Mouse (Mus musculus) embryonic facial prominence, embryonic 14.5 days (tissue): ENCODE results near the gene Hist1h2br. TPM values are rescaled to one million over a fixed set of nuclear protein-coding genes. Genes with fewer than 3 reads are reported as not detected.
"Not testable (repeated sequence)": the region's sequence is repeated elsewhere in the genome, so short reads cannot be mapped to it uniquely, and the experiment has no call there.

Source experiments
- ATAC-seq: fragments of 200-750 bp; cut with Nextera tagmentation; 2 replicates; pipeline ENCODE4 v1.8.0; 2017; ENCODE audit warnings: low read depth, moderate number of reproducible peaks, moderate TSS enrichment
- DNase-seq: peaks from one replicate; pipeline ENCODE4 v3.0.0-alpha.2; 2015; ENCODE audit warnings: low spot score
- H3K27ac ChIP-seq: fragments of 300-500 bp; sonication (generic); replicated peaks from 2 replicates; pipeline ENCODE4 v1.5.1; 2014; ENCODE audit warnings: low read depth, mild to moderate bottlenecking, low read length, moderate library complexity
- H3K27me3 ChIP-seq: fragments of 300-500 bp; sonication (generic); replicated peaks from 2 replicates; pipeline ENCODE4 v1.6.1; 2014; ENCODE audit warnings: low read length; ENCODE audit not compliant: control insufficient read depth, insufficient read depth
- H3K36me3 ChIP-seq: fragments of 300-500 bp; sonication (generic); 2 replicates; pipeline ENCODE4 v1.6.1; 2014; ENCODE audit warnings: low read length, mixed read lengths; ENCODE audit not compliant: control insufficient read depth, insufficient read depth
- H3K4me1 ChIP-seq: fragments of 300-500 bp; sonication (generic); 2 replicates; pipeline ENCODE4 v1.6.1; 2014; ENCODE audit warnings: antibody characterized with exemption, low read length; ENCODE audit not compliant: control insufficient read depth, insufficient read depth
- H3K4me2 ChIP-seq: fragments of 300-500 bp; sonication (generic); 2 replicates; pipeline ENCODE4 v1.6.1; 2014; ENCODE audit warnings: low read depth, mild to moderate bottlenecking, low read length, moderate library complexity, mixed read lengths
- H3K4me3 ChIP-seq: fragments of 300-500 bp; sonication (generic); 2 replicates; pipeline ENCODE4 v1.5.1; 2014; ENCODE audit warnings: low read depth, mild to moderate bottlenecking, low read length
- H3K9ac ChIP-seq: fragments of 300-500 bp; sonication (generic); 2 replicates; pipeline ENCODE4 v1.6.1; 2014; ENCODE audit warnings: low read depth, mild to moderate bottlenecking, low read length, moderate library complexity, mixed read lengths
- H3K9me3 ChIP-seq: fragments of 300-500 bp; sonication (generic); 2 replicates; pipeline ENCODE4 v1.6.1; 2016; ENCODE audit warnings: low read length; ENCODE audit not compliant: control insufficient read depth
- WGBS: fragments of 180-500 bp; shearing (Covaris S2); extraction: QIAGEN DNeasy Blood & Tissue Kit; methylation state at CpG from one replicate; pipeline ENCODE4 v1.1.7; 2014; 5-methylcytosine and 5-hydroxymethylcytosine counted together
- polyA plus RNA-seq: library from polyadenylated mRNA; unstranded; fragments of >200 nt; fragmentation: Nextera tagmentation; extraction: Ambion mirVana; gene quantifications from 2 replicates; pipeline ENCODE4 v1.2.1, GENCODE M21; 2014

Hist1h2br gene
- 13.5 and 14.4 TPM in 2 replicates for polyA plus RNA-seq

DNA sequence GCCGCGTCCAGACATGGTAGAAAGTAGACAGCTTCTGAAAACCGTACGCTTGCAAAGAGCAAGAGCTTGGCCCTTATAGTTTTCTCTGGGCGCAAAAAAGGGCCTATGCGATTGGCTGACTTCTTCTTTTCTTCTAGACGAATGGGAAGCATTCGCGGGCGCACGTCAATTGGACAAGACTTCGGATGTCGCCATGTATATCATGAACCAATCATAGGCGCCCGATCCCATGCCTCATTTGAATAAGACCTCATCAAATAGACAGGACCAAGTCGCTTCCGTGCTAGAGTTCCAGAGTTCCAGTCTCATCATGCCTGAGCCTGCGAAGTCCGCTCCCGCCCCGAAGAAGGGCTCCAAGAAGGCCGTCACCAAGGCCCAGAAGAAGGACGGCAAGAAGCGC is at the start of gene Hist1h2br, which contains the start of gene Hist1h2ap:
Hist1h2br (plus strand) TSS at position 283 of the 400 bp plus-strand sequence.
Hist1h2ap (minus strand) TSS at position 47 of the 400 bp plus-strand sequence.
- ATAC-seq, result peak; percentile 93
- not testable (repeated sequence) for H3K9ac ChIP-seq, DNase-seq, H3K36me3 ChIP-seq, H3K27ac ChIP-seq, H3K9me3 ChIP-seq, H3K27me3 ChIP-seq, H3K4me1 ChIP-seq, H3K4me3 ChIP-seq, H3K4me2 ChIP-seq
- no CpG with 5 or more reads among the region's 24 CpGs for WGBS

DNA sequence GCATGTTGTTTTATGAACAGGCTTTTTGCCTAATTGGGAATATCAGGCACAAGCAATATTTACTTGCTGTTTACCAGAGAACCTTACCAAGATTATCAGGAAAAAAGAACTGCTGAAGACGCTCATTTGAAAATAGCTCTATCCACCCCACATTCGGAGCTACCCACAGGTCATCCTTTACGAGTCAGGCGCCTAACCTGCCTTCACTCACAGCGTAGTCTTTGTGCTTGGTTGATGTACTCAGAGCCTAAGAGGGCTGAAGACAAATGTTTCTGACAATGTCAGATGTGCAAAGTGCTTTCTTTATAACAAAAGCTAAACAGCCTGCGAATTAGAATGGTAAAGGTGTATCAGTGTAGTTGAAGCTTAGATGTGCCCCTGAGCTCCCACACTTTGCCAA is 49.2 kb upstream of the Hist1h2br start:
- H3K27me3 ChIP-seq, result no peaks in the 10 kb centered on the region
- H3K9me3 ChIP-seq, result no peaks in the 10 kb centered on the region
- no peaks in the 10 kb centered on the region for H3K36me3 ChIP-seq
- ATAC-seq (no peak), DNase-seq (no peak)
- H3K4me1 ChIP-seq, result peaks cover 38% of the 10 kb centered on the region
- H3K4me3 ChIP-seq, result peak overlapping the region; percentile 44
- 36% methylated on average over 6 of the region's 6 CpGs for WGBS
- peak overlapping the region; percentile 60 for H3K4me2 ChIP-seq
- peak overlapping the region; percentile 54 for H3K9ac ChIP-seq
- H3K27ac ChIP-seq, result peak overlapping the region; percentile 89

DNA sequence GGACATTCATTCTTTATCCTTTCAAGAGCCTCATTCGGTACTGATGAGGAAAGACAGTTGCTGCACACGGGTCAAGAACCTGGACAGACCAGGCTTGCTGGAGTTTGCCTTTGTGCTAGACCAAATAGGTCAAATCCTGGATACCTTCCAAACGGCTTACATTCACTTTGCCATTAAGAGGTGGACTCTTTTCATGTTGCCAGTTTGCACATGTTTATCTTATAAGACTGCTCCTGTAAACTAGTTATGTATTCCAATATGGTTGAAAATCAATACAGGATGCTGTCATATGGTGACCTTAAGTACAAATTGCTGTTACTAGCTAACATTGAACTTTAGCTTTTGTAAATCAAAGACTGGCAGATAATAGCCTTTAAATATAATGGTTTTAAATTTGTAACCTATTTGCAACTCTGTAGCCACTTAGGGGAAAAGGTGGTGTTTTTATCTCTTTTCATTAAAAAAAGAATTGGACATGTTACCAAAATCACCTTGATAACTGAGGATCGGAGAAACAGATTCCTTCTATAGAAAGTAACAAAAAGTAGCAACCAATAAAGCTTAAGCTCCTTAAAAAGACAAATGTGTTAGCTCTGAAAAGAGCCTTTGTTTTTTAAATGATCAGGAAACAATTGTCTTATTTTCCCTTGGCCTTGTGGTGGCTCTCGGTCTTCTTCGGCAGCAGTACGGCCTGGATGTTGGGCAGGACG is 47.2 kb upstream of the Hist1h2br start:
- peaks cover 39% of the 10 kb centered on the region for H3K4me1 ChIP-seq
- peak overlapping the region; percentile 36 for H3K4me3 ChIP-seq
- peak overlapping the region; percentile 90 for H3K27ac ChIP-seq
- 4% methylated on average over 8 of the region's 8 CpGs for WGBS
- DNase-seq (peak; percentile 64), ATAC-seq (no peak)
- H3K27me3 ChIP-seq, result no peaks in the 10 kb centered on the region
- no peaks in the 10 kb centered on the region for H3K36me3 ChIP-seq
- H3K9me3 ChIP-seq, result no peaks in the 10 kb centered on the region
- H3K9ac ChIP-seq, result peak overlapping the region; percentile 63
- peak overlapping the region; percentile 56 for H3K4me2 ChIP-seq

DNA sequence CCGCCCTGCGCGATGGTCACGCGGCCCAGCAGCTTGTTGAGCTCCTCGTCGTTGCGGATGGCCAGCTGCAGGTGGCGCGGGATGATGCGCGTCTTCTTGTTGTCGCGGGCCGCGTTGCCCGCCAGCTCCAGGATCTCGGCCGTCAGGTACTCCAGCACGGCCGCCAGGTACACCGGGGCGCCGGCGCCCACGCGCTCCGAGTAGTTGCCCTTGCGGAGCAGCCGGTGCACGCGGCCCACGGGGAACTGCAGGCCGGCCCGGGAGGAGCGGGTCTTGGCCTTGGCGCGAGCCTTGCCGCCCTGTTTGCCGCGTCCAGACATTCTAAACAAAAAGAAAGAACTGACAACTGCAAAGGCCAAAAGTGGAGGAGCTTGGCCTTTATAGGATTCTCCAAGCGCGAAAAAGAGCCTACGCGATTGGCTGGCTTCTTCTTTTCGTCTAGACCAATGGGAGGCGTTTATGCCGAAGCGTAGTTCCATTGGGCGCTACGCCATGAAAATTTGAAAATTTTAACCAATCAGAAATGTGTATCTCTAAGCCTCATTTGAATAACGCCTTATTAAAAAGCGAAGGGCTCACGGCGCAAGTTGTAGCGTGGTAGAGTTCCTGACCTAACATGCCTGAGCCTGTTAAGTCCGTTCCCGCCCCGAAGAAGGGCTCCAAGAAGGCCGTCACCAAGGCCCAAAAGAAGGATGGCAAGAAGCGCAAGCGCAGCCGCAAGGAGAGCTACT is 46.5 kb upstream of the Hist1h2br start, which contains the start of the genes Hist1h2an and Hist1h2bp:
Hist1h2an (minus strand) TSS at position 320 of the 731 bp plus-strand sequence.
Hist1h2bp (plus strand) TSS at position 563 of the 731 bp plus-strand sequence.
- H3K4me2 ChIP-seq, result peak within 1 kb of the TSS; percentile 56
- H3K9me3 ChIP-seq, H3K27me3 ChIP-seq, H3K36me3 ChIP-seq: not testable (repeated sequence)
- peak; percentile 93 for ATAC-seq
- under 1% methylated on average over 34 of the region's 63 CpGs for WGBS
- peaks cover 38% of the 10 kb centered on the region for H3K4me1 ChIP-seq
- H3K4me3 ChIP-seq, result peak within 1 kb of the TSS; percentile 36
- peak within 1 kb of the TSS; percentile 90 for H3K27ac ChIP-seq
- peak within 1 kb of the TSS; percentile 63 for H3K9ac ChIP-seq
- peak; percentile 99 for DNase-seq

DNA sequence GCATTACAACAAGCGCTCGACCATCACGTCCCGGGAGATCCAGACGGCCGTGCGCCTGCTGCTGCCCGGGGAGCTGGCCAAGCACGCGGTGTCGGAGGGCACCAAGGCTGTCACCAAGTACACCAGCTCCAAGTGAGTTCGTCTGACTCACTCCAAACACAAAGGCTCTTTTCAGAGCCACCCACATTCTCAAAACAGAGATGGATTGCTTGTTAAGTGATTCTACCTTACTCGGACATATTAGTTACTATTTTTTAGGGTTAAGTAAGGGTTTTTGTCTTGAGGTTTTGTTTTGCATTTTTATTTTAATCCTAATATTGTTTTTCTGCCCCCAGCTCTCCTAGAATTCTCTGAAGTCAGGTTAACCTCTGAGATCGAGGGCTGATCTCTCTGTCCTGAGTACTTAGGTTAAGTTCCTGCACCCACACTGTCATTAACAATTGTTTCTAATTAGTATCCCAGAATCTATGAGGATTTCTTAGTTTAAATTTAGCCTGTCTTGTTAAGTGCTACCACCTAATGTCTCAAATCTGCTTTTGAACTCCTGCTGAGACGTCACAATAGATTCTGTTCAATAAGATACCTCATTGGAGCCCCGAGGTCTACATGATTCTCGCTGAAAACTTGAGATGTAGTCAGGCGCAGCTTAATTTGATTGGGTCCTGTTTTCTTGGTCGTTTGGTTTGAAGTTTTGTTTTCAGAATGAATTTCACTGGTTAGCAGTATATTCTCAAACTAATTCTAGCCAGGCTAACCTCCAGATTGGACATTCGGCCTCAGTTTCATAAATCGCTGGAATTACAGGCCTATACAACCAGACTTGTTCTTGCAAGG is 45.6 kb upstream of the Hist1h2br start:
- Histone ChIP-seq H3K4me2 (peak overlapping the region; percentile 56), H3K27ac (peak overlapping the region; percentile 90), H3K9me3 (no peaks in the 10 kb centered on the region), H3K9ac (peak overlapping the region; percentile 50), H3K36me3 (no peaks in the 10 kb centered on the region), H3K27me3 (no peaks in the 10 kb centered on the region), H3K4me3 (peak overlapping the region; percentile 36), H3K4me1 (peaks cover 31% of the 10 kb centered on the region)
- DNase-seq (peak; percentile 68), ATAC-seq (0 out of 2 replicates have a peak, but pooled peaks have one; percentile 2)
- 16% methylated on average over 13 of the region's 21 CpGs for WGBS

DNA sequence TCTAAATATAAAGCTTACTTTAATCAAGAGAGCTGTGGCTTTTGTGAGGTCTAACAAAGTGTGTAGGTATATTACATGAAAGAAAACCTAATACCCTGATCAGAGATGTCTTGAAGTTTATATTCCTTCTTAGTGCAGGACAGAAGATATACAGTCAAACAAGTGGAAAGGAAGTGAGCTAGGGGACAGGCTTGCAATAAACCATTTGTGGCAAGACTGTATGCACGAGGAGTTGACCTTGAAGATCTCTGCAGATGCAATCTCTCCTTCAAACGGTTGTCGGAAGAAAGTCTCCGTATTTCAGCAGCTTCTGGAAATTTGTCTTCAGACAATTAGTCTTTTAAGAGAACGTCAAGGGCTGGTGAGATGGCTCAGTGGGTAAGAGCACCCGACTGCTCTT is 43.6 kb upstream of the Hist1h2br start:
- WGBS, result 52% methylated on average over 6 of the region's 6 CpGs
- H3K36me3 ChIP-seq, result no peaks in the 10 kb centered on the region
- ATAC-seq, result no peak
- no peak overlapping the region for H3K4me3 ChIP-seq
- DNase-seq, result no peak
- peaks cover 22% of the 10 kb centered on the region for H3K4me1 ChIP-seq
- H3K27ac ChIP-seq, result no peak overlapping the region
- no peaks in the 10 kb centered on the region for H3K9me3 ChIP-seq
- H3K9ac ChIP-seq, result no peak overlapping the region
- no peak overlapping the region for H3K4me2 ChIP-seq
- H3K27me3 ChIP-seq, result no peaks in the 10 kb centered on the region

DNA sequence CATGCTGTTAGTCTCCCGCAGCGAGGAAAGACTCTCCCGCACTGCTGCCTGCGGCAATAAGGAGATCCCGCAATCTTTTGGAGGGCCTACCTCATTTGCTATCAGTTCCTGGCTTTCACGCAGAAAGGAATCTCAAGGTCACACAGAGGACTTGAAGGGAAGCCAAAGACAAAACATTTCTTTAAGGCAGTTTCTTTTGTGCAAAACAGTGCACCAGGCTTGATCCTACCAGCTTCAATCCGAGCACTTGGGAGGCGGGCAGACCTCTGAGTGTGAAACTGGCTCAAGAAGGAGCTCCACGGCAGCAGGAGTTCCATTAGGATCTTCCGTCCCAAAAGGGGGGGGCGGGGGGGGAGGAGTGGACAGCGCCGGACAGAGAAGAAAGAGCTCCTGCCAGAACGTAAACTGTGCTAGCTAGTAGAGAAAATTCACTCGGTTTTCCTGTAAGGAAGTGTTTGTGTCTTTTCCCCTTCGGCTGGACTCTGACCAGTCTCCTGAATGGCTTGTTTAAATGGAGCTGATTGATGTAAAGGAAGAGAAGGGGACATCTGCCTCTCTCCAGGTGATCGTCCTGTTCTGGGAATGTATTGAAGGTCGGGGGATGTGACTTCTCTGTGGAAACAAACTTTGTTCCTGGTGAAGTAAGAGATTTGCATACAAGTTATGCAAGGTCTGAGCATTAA is 42.8 kb upstream of the Hist1h2br start:
- ATAC-seq (no peak), DNase-seq (peak; percentile 13)
- Histone ChIP-seq H3K9ac (peak overlapping the region; percentile 51), H3K9me3 (no peaks in the 10 kb centered on the region), H3K4me2 (peak overlapping the region; percentile 49), H3K4me3 (peak overlapping the region; percentile 16; the same call in 1 of the 2 replicates), H3K4me1 (peaks cover 22% of the 10 kb centered on the region), H3K27ac (peak overlapping the region; percentile 48), H3K36me3 (no peaks in the 10 kb centered on the region), H3K27me3 (no peaks in the 10 kb centered on the region)
- 11% methylated on average over 18 of the region's 18 CpGs for WGBS
